Mouse (Mus musculus) layer of hippocampus, adult 11-12 months (tissue): ENCODE data around the gene Fam24b.

Experiments used
- DNase-seq: peaks from one replicate; pipeline ENCODE4 v3.0.0; 2022; ENCODE audit warnings: low spot score

Gene Fam24b

GRCm38 (mm10) chr7:131329416-131329815, at the start of gene Fam24b:
TSS of gene Fam24b (minus strand) at chr7:131329516.
- DNase-seq: no peak

DNA sequence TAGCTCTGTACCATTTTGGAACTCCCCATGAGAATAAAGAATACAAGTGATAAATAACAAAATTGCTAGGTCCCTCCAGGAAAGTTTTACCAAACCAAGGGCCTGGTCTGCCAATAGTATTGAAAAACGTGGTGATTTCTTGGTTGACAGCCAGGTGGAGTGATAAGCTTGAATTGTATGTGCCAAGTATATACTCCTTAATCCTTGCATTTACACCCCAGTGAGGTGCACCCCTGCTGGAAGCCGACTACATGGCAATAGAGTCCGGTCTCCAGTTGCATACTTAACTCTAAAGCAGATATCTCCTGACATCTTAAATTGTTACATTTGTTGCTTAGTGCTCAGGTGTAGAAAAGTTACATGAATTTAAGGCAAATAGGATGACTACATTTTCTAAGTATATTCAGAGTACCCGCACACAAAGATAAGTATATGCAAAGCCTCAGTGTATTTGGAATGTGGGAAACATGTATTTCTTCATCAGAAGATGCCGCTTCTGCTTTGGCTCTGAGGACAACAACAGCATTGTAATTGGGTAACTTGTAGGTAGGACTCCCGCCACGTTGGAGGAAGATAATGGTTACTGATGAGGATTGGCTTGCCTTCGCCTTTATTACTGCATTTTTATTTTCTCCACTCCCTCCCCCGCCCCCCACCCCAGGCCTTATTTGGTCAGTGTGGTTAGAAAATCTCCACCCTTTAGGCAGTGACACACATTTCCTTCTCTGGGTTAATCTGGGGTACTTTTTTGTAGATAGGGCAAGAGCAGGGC, 42.8 kb upstream of the Fam24b start:
- no peak for DNase-seq

GRCm38 (mm10) chr7:131371470-131371860, 42.1 kb upstream of the Fam24b start:
- DNase-seq: no peak

- DNase-seq: peak; percentile 90
These were observed 41.5 kb upstream of the Fam24b start, which contains the start of gene Pstk for GRCm38 (mm10) chr7:131370648-131371469. TSS of gene Pstk (plus strand) at chr7:131371141.

DNA sequence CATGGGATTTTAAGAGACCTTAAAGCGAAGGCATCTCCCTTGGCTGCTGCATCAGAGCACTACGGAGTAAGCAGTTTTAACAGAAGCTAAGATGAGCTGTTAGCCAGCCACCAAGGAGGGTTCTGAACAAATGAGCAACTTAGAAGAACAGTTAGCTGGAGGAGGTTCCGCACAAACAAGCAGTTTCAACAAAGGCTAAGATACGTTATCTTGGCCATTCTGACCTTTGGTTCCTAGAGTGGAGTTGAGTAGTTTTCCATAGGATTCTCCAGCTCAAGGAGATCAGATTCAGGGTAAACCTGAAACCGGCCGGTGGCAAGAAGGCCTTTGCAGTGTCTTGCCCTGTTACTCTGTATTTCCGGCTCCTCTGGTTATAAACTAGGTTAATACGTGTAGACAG, 34.8 kb upstream of the Fam24b start:
- DNase-seq: no peak

- peak; percentile 95 for DNase-seq
These were observed 33.4 kb upstream of the Fam24b start, which contains the start of gene 2310057M21Rik for GRCm38 (mm10) chr7:131362615-131363300. TSS of gene 2310057M21Rik (minus strand) at chr7:131362759.

DNA sequence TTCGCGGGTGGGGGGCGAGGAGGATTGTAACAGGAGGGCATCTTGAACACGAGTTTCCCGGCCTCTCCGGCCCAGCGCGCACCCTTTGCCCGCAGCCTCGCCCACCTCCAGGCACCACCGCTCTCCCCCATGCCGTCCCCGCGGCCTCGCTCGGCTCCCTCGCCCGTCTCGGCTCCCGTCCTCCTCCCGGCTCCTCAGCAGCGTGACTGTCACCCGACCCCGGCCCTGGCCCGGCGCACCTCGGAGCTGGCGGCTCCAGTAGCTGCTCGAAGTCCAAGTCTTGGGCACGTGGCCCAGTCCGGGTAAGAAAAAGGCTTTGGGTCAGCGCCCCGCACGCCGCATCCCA, 32.9 kb upstream of the Fam24b start:
- DNase-seq: no peak

DNA sequence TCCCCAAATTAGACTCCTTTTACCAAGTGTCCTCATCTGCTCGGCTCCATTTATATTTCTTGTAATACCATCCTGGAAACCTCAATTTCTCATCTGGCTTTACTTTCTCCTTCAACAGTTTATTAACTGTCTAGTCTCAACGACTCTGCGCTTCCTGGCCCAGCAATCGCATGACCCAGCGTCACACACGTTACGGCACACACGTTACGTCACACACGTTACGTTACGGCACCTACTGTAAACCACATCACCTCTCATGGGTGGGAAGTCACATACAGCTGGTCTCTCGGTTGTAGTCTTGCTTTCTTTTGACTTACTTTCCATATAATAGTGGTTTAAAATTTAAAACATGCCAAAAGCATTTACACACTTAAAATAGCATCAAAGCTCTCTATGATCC, 26.8 kb upstream of the Fam24b start:
- DNase-seq: no peak

GRCm38 (mm10) chr7:131345856-131346541, 16.7 kb upstream of the Fam24b start:
- DNase-seq: no peak

DNA sequence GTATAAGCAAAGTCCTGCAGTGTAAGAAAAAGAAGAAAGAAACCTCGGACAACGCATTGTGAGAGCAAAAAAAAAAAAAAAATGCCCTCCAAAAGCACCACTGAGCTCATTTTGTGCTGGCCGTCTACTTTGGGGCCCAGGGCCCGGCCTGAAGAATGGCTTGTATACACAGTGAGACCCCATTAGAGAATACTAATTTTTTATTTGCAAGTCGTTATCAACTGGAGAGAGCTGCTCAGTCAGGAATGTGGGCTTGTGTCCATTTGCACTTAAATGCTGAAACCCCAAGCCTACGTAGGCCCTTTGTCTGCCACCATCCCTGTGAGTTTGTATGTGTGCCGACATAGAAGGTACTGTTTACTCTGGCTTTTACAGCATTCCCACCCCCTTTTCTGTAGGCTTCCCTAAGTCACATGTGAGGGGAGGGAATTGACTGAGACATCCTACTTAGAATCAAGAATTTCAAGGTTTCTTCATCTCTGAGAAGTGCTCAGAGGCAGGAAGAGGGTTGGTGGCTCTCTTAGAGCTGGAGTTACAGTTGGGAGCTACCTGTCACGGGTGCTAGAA, 8.3 kb upstream of the Fam24b start:
- no peak for DNase-seq

- no peak for DNase-seq
These were observed 4.2 kb upstream of the Fam24b start, which contains the start of gene Fam24a for GRCm38 (mm10) chr7:131333564-131333963. TSS of gene Fam24a (plus strand) at chr7:131333864.

DNA sequence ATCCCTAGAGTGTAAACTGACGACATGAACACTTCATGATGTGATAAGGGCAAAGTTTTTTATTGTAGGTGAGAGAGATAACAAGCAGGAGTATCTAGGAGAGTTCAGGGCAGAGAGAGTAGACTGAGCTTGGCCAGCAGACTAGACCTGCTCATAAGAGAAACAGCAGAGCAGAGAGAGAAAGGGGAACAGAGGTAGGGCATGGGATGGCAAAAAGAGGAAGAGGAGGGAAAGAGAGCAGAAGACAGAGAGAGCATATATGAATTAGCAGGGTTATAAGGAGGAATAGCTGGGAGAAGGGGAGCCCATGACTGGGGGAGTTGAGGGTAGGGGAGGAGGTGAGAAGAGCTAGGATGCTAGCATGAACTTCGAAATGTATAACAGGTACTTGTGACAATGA, 2.4 kb upstream of the Fam24b start:
- no peak for DNase-seq

GRCm38 (mm10) chr7:131327054-131327453, 2.3 kb downstream of the Fam24b start:
- DNase-seq: no peak

GRCm38 (mm10) chr7:131322192-131322591, 7.1 kb downstream of the Fam24b start, which contains the start of gene Cuzd1:
TSS of gene Cuzd1 (minus strand) at chr7:131322292.
- no peak for DNase-seq

- DNase-seq: no peak
These were observed 11.0 kb downstream of the Fam24b start for GRCm38 (mm10) chr7:131318340-131318739.

DNA sequence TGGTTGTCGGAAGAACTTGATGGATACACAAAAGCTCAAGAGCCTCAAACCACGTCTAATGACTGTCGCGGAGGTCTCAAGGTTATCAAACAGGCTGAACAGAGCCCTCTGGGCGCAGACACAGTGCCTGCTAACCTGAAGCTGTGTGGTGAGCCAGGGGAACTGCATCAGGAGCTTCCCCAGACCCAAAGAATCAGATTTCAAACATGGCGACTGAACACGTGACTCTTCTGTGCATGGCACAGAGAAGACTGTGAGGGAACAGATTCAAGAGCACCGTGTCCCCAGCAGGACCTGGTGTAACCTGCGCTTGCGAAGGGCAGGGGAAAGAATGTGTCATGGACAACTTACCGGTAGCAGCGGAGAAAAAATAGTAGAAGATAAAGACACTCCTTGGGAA, 11.7 kb downstream of the Fam24b start:
- DNase-seq: no peak

DNA sequence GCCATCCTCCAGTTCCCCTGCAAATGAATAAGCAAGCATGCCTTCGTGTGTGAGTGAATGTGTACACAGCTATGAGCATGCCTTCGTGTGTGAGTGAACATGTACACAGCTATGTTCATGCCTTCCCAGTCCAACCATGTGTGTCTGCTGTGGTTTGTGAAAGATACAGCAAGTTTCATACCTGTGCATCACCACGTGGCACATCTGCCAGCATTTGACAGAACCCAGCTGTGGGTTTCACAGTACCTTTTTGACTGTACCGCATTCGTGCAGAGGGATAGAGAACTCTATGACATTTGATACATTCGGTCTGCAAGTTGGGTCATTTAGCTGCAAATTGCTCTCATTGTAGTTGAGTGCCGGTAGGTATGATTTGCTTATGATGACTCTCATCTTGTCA, 14.8 kb downstream of the Fam24b start:
- no peak for DNase-seq

GRCm38 (mm10) chr7:131306733-131307132, 22.6 kb downstream of the Fam24b start:
- DNase-seq: no peak

- no peak for DNase-seq
These were observed 26.0 kb downstream of the Fam24b start for GRCm38 (mm10) chr7:131303340-131303739.

- DNase-seq: no peak
These were observed 32.2 kb downstream of the Fam24b start for GRCm38 (mm10) chr7:131297151-131297550.
